Mouse (Mus musculus): ENCODE measurements around the gene Lrch4. TPM values are rescaled to one million over a fixed set of nuclear protein-coding genes. Genes with fewer than 3 reads are reported as not detected.

Lrch4 gene
- polyA plus RNA-seq (2011; ENCODE audit: insufficient read depth, insufficient read length, low replicate concordance, missing spikeins) = 36.1 and 108 TPM in 2 replicates

DNA sequence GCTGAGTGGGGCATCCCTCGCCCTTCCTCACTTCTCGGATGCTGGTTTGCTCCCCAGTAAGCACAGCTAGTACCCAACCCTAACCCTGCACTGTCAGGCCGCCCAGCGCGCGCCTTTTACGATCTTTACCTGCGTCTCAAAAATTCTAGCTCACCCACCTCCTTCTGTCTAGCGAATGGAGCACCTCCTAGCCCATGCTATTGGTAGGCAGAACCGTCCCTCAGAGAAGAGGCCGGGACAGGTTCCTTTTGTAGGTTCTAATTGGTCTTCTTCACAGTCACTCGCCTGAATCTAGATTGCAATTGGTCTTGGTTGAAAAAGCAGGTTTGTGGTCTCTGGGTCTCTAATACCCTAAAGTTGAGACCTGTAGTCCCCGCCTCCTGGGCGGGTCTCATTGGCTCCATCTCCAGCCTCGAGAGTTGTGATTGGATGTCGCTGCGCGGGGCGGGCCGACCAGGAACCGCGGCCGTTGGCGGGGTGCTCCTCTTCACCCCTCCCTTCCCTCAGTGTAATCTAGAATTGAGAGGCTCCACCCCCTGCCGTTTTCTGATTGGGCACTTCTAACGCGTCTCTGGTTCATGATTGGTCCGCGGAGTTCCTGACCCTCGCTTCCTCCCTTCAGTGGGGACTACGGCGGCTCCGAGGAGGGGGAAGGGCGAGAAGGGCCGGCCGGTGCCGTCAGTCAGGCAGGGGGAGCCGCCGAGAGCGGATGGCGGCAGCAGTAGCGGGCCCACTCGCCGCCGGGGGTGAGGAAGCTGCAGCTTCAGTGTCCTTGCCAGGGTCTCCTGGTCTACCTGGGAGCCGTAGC is at the start of gene Lrch4, which contains the start of the genes Fbxo24 and Gm20605:
Lrch4 (plus strand) TSS at position 624 of the 808 bp plus-strand sequence.
Fbxo24 (minus strand) TSS at position 505 of the 808 bp plus-strand sequence.
Gm20605 (plus strand) TSS at position 678 of the 808 bp plus-strand sequence.
- Histone ChIP-seq H3K27ac (ENCODE audit: control insufficient read depth, insufficient read depth, low read depth, low read length, poor library complexity) (peak within 1 kb of the TSS; percentile 98), H3K4me1 (ENCODE audit: control insufficient read depth, insufficient read depth, low read length) (peaks cover 4% of the 10 kb centered on the region)
- under 1% methylated on average over 46 of the region's 46 CpGs for WGBS

DNA sequence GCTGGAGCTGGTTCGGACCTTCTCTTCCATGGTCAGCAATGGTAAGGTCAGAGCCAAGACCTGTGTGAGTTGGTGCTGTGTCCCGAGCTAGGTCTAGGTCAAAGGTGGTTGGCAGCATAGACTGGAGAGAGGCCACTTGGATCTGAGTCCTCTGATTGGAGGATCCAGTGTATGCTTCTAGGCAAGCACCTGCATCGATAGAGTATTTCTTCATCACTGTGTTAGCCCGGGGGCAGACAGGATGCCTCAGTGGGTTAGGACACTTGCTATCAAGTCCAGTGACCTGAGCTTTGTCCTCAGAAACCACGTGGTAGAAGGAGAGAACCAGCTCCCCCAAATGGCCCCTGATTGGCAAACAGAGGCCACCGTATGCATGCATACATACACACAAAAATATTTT is 48.7 kb upstream of the Lrch4 start:
- 71% methylated on average over 6 of the region's 6 CpGs for WGBS
- Histone ChIP-seq H3K4me3 (replicated peaks; ENCODE audit: control insufficient read depth, low read depth, low read length) (no peak overlapping the region), H3K27ac (ENCODE audit: control insufficient read depth, insufficient read depth, low read depth, low read length, poor library complexity) (no peak overlapping the region), H3K4me1 (ENCODE audit: control insufficient read depth, insufficient read depth, low read length) (no peaks in the 10 kb centered on the region)
- TF ChIP-seq POLR2A (IDR thresholded peaks at IDR 0.05; ENCODE audit: borderline replicate concordance, control insufficient read depth, low read depth, low read length) (no peak), CTCF (IDR thresholded peaks at IDR 0.05; ENCODE audit: control insufficient read depth, insufficient read depth, low read length) (no peak)

More for the DNA sequence above, at the start of gene Lrch4, which contains the start of the genes Fbxo24 and Gm20605:
- peak within 1 kb of the TSS; percentile 77 for H3K4me3 ChIP-seq (replicated peaks; ENCODE audit: control insufficient read depth, low read depth, low read length)
- TF ChIP-seq CTCF (IDR thresholded peaks at IDR 0.05; ENCODE audit: control insufficient read depth, insufficient read depth, low read length) (no peak), POLR2A (IDR thresholded peaks at IDR 0.05; ENCODE audit: borderline replicate concordance, control insufficient read depth, low read depth, low read length) (peak; percentile 99)

DNA sequence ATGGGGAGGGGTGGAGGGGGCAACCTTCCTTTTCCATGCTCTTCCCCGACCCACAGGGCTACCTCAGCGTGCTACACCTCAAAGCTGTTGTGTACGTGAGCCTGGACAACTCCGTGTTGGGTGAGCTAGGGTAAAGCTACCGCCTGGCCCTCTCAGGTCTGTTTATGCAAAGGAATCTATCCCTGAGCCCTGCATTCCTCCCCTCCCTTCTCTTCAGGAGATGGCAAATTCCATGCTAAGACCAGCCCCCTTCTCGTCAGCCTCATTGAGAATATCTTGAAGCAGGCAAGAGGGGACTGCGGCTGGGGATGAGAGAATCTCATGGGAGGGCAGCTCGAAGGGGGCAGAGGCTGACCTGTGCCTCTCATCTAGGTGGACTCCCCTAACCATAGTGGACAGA is 46.2 kb upstream of the Lrch4 start:
- no peaks in the 10 kb centered on the region for H3K4me1 ChIP-seq (ENCODE audit: control insufficient read depth, insufficient read depth, low read length)
- 89% methylated on average over 8 of the region's 8 CpGs for WGBS
- TF ChIP-seq POLR2A (IDR thresholded peaks at IDR 0.05; ENCODE audit: borderline replicate concordance, control insufficient read depth, low read depth, low read length) (no peak), CTCF (IDR thresholded peaks at IDR 0.05; ENCODE audit: control insufficient read depth, insufficient read depth, low read length) (no peak)
- H3K27ac ChIP-seq (ENCODE audit: control insufficient read depth, insufficient read depth, low read depth, low read length, poor library complexity) = no peak overlapping the region
- no peak overlapping the region for H3K4me3 ChIP-seq (replicated peaks; ENCODE audit: control insufficient read depth, low read depth, low read length)

DNA sequence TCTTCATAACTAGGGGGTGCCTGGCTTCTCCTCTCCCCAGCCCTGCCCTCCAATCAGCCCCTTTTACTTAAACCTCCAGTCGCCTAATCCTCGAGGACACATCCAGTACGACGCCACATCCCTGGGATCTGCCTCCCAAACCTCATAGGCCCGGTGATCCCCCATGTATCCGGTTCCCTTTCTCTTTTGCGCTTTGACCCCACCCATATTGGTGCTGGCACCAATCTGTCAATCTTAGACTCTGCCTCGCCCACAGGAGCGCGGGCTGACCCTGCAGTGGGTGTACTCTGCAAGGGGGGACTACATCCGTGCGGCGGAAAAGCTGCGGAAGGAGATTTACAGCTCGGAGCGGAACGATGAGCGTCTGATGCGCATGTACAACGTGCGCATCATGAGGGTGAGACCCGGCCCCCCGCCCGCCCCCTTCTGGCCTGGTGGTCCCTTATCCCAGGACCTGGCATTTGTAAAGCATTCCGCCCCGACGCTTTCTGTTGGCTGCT is 45.2 kb upstream of the Lrch4 start:
- no peaks in the 10 kb centered on the region for H3K4me1 ChIP-seq (ENCODE audit: control insufficient read depth, insufficient read depth, low read length)
- 85% methylated on average over 27 of the region's 27 CpGs for WGBS

DNA sequence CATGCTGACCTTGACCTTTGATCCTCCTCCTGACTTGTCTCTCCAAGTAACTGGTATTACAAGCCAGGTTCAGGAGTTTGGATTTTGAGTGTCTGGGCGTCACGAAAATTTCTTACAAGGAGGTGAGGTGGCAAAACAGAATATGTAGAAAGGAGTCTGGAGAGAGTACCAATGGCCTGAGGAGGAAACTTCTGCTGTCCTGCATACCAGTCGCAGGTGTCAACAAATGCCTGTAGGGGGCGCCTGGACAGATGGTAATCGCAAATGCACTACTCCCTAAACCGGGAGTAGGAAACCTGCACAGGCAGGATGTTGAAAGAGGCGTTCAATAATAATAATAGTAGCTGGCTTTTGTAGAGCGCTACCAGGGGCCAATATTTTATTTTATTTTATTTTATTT is 43.9 kb upstream of the Lrch4 start:
- Histone ChIP-seq H3K27ac (ENCODE audit: control insufficient read depth, insufficient read depth, low read depth, low read length, poor library complexity) (no peak overlapping the region), H3K4me1 (ENCODE audit: control insufficient read depth, insufficient read depth, low read length) (no peaks in the 10 kb centered on the region), H3K4me3 (replicated peaks; ENCODE audit: control insufficient read depth, low read depth, low read length) (no peak overlapping the region)
- WGBS = 29% methylated on average over 8 of the region's 8 CpGs
- TF ChIP-seq POLR2A (IDR thresholded peaks at IDR 0.05; ENCODE audit: borderline replicate concordance, control insufficient read depth, low read depth, low read length) (no peak), CTCF (IDR thresholded peaks at IDR 0.05; ENCODE audit: control insufficient read depth, insufficient read depth, low read length) (peak; percentile 65; the same call in 1 of the 2 replicates)

More for the DNA sequence above, 45.2 kb upstream of the Lrch4 start:
- TF ChIP-seq POLR2A (IDR thresholded peaks at IDR 0.05; ENCODE audit: borderline replicate concordance, control insufficient read depth, low read depth, low read length) (no peak), CTCF (IDR thresholded peaks at IDR 0.05; ENCODE audit: control insufficient read depth, insufficient read depth, low read length) (no peak)
- H3K27ac ChIP-seq (ENCODE audit: control insufficient read depth, insufficient read depth, low read depth, low read length, poor library complexity) = no peak overlapping the region
- no peak overlapping the region for H3K4me3 ChIP-seq (replicated peaks; ENCODE audit: control insufficient read depth, low read depth, low read length)

DNA sequence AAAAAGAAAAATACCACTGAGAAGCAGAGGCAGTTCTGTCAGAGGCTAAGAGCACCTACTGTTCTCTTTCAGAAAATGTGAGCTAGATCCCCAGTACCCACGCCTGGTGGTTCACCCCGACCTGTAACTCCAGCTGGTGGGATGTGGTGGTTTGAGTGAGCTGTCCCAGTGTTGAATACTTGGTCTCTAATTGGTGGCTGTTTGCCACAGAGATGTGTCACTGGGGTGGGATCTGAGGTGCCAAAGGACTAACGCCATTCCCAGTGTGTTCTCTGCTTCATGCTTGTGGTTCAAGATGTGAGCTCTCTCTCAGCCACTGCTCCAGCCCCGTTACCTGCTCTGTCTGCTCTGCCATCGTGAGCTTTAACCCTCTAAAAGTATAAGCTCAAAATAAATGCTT is 38.4 kb upstream of the Lrch4 start:
- TF ChIP-seq CTCF (IDR thresholded peaks at IDR 0.05; ENCODE audit: control insufficient read depth, insufficient read depth, low read length) = no peak
- no peak for TF ChIP-seq POLR2A (IDR thresholded peaks at IDR 0.05; ENCODE audit: borderline replicate concordance, control insufficient read depth, low read depth, low read length)
- Histone ChIP-seq H3K4me3 (replicated peaks; ENCODE audit: control insufficient read depth, low read depth, low read length) (no peak overlapping the region), H3K4me1 (ENCODE audit: control insufficient read depth, insufficient read depth, low read length) (no peaks in the 10 kb centered on the region), H3K27ac (ENCODE audit: control insufficient read depth, insufficient read depth, low read depth, low read length, poor library complexity) (no peak overlapping the region)
- 75% methylated on average over 5 of the region's 5 CpGs for WGBS

DNA sequence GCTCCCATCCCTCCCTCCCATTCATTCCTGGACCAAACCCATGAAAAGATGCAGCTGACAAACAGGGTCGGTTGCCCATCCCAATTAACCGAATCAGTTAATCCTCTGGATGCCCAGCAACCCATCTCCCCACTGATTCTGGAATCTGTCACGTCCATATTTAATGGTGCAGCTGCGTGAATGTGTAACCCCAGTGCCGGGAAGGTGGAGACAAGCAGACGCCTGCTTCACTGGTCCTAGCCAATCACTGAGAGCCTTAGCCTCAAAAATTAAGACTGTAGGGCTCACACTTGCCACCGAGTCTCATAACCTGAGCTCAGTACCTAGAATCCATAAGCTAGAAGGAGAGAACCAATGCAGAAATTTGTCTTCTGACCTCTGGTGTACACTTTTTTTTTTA is 33.0 kb upstream of the Lrch4 start:
- no peak overlapping the region for H3K4me3 ChIP-seq (replicated peaks; ENCODE audit: control insufficient read depth, low read depth, low read length)
- peaks cover 6% of the 10 kb centered on the region for H3K4me1 ChIP-seq (ENCODE audit: control insufficient read depth, insufficient read depth, low read length)
- 89% methylated on average over 7 of the region's 7 CpGs for WGBS
- TF ChIP-seq POLR2A (IDR thresholded peaks at IDR 0.05; ENCODE audit: borderline replicate concordance, control insufficient read depth, low read depth, low read length) (no peak), CTCF (IDR thresholded peaks at IDR 0.05; ENCODE audit: control insufficient read depth, insufficient read depth, low read length) (no peak)
- H3K27ac ChIP-seq (ENCODE audit: control insufficient read depth, insufficient read depth, low read depth, low read length, poor library complexity) = no peak overlapping the region

DNA sequence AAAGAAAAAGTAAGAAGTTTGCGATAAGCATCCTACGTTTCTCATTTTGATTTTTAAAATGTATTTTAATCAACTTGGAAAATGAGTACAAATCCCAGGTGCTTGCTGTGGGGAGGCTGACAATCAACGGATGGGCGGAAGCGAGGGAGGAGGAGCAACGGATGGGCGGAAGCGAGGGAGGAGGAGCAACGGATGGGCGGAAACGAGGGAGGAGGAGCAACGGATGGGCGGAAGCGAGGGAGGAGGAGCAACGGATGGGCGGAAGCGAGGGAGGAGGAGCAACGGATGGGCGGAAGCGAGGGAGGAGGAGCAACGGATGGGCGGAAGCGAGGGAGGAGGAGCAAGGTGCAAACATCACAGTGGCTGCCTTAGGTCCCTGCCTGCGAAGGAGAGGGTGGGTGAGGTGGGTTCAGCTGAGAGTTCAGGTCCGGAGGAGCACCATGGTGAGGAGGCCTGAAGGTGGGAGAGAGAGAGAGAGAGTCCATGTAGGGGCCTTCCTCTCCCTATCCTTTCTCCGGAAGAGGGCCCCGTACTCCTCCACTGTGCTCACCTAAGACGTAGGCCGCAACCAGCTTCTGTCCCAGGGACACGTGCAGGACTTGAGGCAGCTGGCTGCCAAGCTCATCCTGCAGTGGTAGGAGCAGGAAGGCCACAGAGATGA is 32.2 kb upstream of the Lrch4 start:
- Histone ChIP-seq H3K4me3 (replicated peaks; ENCODE audit: control insufficient read depth, low read depth, low read length) (peak overlapping the region; percentile 56), H3K4me1 (ENCODE audit: control insufficient read depth, insufficient read depth, low read length) (peaks cover 6% of the 10 kb centered on the region), H3K27ac (ENCODE audit: control insufficient read depth, insufficient read depth, low read depth, low read length, poor library complexity) (peak overlapping the region; percentile 58)
- 29% methylated on average over 30 of the region's 30 CpGs for WGBS
- no peak for TF ChIP-seq POLR2A (IDR thresholded peaks at IDR 0.05; ENCODE audit: borderline replicate concordance, control insufficient read depth, low read depth, low read length)
